Mouse (Mus musculus): ENCODE results near the gene Cdc42ep2.

Gene Cdc42ep2

GRCm38 (mm10) chr19:5924713-5925093 lies at the start of gene Cdc42ep2:
TSS of gene Cdc42ep2 (minus strand) at chr19:5924816.
- DNase-seq (ENCODE audit: low spot score in 2 of 2) = peak; percentile 91 to 93

- no peak for DNase-seq (ENCODE audit: low spot score in 2 of 2)
Observed at GRCm38 (mm10) chr19:5967664-5968063, 43.0 kb upstream of the Cdc42ep2 start.

GRCm38 (mm10) chr19:5966786-5967185 lies 42.2 kb upstream of the Cdc42ep2 start:
- no peak for DNase-seq (ENCODE audit: low spot score in 2 of 2)

- no peak for DNase-seq (ENCODE audit: low spot score in 2 of 2)
Observed at GRCm38 (mm10) chr19:5965910-5966309, 41.3 kb upstream of the Cdc42ep2 start.

GRCm38 (mm10) chr19:5965280-5965679 lies 40.7 kb upstream of the Cdc42ep2 start:
- DNase-seq (ENCODE audit: low spot score in 2 of 2) = peak; percentile 62 to 78

GRCm38 (mm10) chr19:5964804-5965203 lies 40.2 kb upstream of the Cdc42ep2 start:
- DNase-seq (ENCODE audit: low spot score in 2 of 2) = no peak

GRCm38 (mm10) chr19:5963883-5964562 lies 39.4 kb upstream of the Cdc42ep2 start, which contains the start of gene Pola2:
TSS of gene Pola2 (minus strand) at chr19:5964202.
- DNase-seq (ENCODE audit: low spot score in 2 of 2) = peak; percentile 80 to 87

GRCm38 (mm10) chr19:5962651-5963050 lies 38.0 kb upstream of the Cdc42ep2 start:
- DNase-seq (ENCODE audit: low spot score in 2 of 2) = no peak

GRCm38 (mm10) chr19:5957371-5957770 lies 32.8 kb upstream of the Cdc42ep2 start:
- DNase-seq (ENCODE audit: low spot score in 2 of 2) = no peak

- peak; percentile 46 to 69 for DNase-seq (ENCODE audit: low spot score in 2 of 2)
Observed at GRCm38 (mm10) chr19:5956685-5957084, 32.1 kb upstream of the Cdc42ep2 start.

- no peak for DNase-seq (ENCODE audit: low spot score in 2 of 2)
Observed at GRCm38 (mm10) chr19:5955704-5956670, 31.4 kb upstream of the Cdc42ep2 start.

- no peak for DNase-seq (ENCODE audit: low spot score in 2 of 2)
Observed at GRCm38 (mm10) chr19:5954936-5955335, 30.3 kb upstream of the Cdc42ep2 start.

GRCm38 (mm10) chr19:5954031-5954710 lies 29.6 kb upstream of the Cdc42ep2 start:
- no peak for DNase-seq (ENCODE audit: low spot score in 2 of 2)

- no peak for DNase-seq (ENCODE audit: low spot score in 2 of 2)
Observed at GRCm38 (mm10) chr19:5953201-5953770, 28.7 kb upstream of the Cdc42ep2 start.

- DNase-seq (ENCODE audit: low spot score in 2 of 2) = no peak
Observed at GRCm38 (mm10) chr19:5952071-5952691, 27.6 kb upstream of the Cdc42ep2 start.

GRCm38 (mm10) chr19:5951631-5952030 lies 27.0 kb upstream of the Cdc42ep2 start:
- no peak for DNase-seq (ENCODE audit: low spot score in 2 of 2)

- DNase-seq (ENCODE audit: low spot score in 2 of 2) = no peak
Observed at GRCm38 (mm10) chr19:5950218-5950617, 25.6 kb upstream of the Cdc42ep2 start.

GRCm38 (mm10) chr19:5945891-5946290 lies 21.3 kb upstream of the Cdc42ep2 start:
- DNase-seq (ENCODE audit: low spot score in 2 of 2) = no peak

- DNase-seq (ENCODE audit: low spot score in 2 of 2) = no peak
Observed at GRCm38 (mm10) chr19:5945027-5945426, 20.4 kb upstream of the Cdc42ep2 start.

GRCm38 (mm10) chr19:5944145-5944544 lies 19.5 kb upstream of the Cdc42ep2 start:
- DNase-seq (ENCODE audit: low spot score in 2 of 2) = no peak

GRCm38 (mm10) chr19:5943404-5943803 lies 18.8 kb upstream of the Cdc42ep2 start:
- DNase-seq (ENCODE audit: low spot score in 2 of 2) = no peak

All from spleen, postnatal 14 days (tissue).